Mouse (Mus musculus) gastrocnemius, adult 2 months (tissue): Measurements from ENCODE around the gene Gm8300. TPM values are rescaled to one million over a fixed set of nuclear protein-coding genes. Genes with fewer than 3 reads are reported as not detected.
"Not testable (repeated sequence)": the region's sequence is repeated elsewhere in the genome, so short reads cannot be mapped to it uniquely, and the experiment has no call there.

Experiments
- DNase-seq: peaks from one replicate; pipeline ENCODE4 v3.0.0; 2022
- H3K27ac ChIP-seq: fragments of 200-600 bp; 2 replicates; pipeline ENCODE4 v1.8.1; 2022; ENCODE audit warnings: mild to moderate bottlenecking
- H3K4me3 ChIP-seq: fragments of 200-600 bp; 2 replicates; pipeline ENCODE4 v1.8.1; 2022; ENCODE audit warnings: mild to moderate bottlenecking, moderate library complexity
- CTCF ChIP-seq: fragments of 200-600 bp; IDR thresholded peaks from 2 replicates; pipeline ENCODE4 v1.8.1; 2022; ENCODE audit warnings: antibody characterized with exemption, mild to moderate bottlenecking, moderate library complexity
- intact Hi-C: fragments of 180-260 bp; cut with DNase I; formaldehyde crosslinking; loops from one replicate; pipeline ENCODE4 v1.15.1; 2025
- long read RNA-seq, 2 experiments: library from polyadenylated mRNA; stranded (forward); transcript quantifications; one replicate each; pipeline ENCODE4 v2.0.0; 2021
- total RNA-seq, 2 experiments: library from RNA; stranded (reverse); gene quantifications; 2 replicates each; pipeline ENCODE4 v1.2.3; 2021

The Gm8300 gene
- not detected for total RNA-seq
- long read RNA-seq, experiment 1 = 0 reads
- long read RNA-seq, experiment 2 = 0 reads

- H3K27ac ChIP-seq, H3K4me3 ChIP-seq, intact Hi-C loops, DNase-seq: not testable (repeated sequence)
Measured at GRCm38 (mm10) chr12:87514016-87514415, at the start of gene Gm8300. TSS of gene Gm8300 (plus strand) at chr12:87514316.

- Histone ChIP-seq H3K4me3 (no peak overlapping the region), H3K27ac (no peak overlapping the region)
- intact Hi-C loops = no loop called here
- no peak for DNase-seq
- TF ChIP-seq CTCF = no peak
Measured at GRCm38 (mm10) chr12:87464678-87465297, 49.3 kb upstream of the Gm8300 start.

- H3K4me3 ChIP-seq = peak overlapping the region; percentile 79
- no peak for TF ChIP-seq CTCF
- no peak for DNase-seq
- intact Hi-C loops = loop anchor here (5.0 kb wide), 1 partner anchor 203 kb away; the partner anchor contains the start of genes Ahsa1 and Vipas39
- 0 out of 2 replicates have a peak overlapping the region, but pooled peaks have one; percentile 13 for H3K27ac ChIP-seq
Measured at GRCm38 (mm10) chr12:87470263-87471136, 43.6 kb upstream of the Gm8300 start.

- H3K27ac ChIP-seq = peak overlapping the region; percentile 99
- DNase-seq = no peak
- no peak for TF ChIP-seq CTCF
- intact Hi-C loops = loop anchor here (5.0 kb wide), 1 partner anchor 204 kb away; the partner anchor contains the start of genes Ahsa1 and Vipas39
- peak overlapping the region; percentile 79 for H3K4me3 ChIP-seq
Measured at GRCm38 (mm10) chr12:87471421-87471963, 42.6 kb upstream of the Gm8300 start.

- H3K4me3 ChIP-seq = peak within 1 kb of the TSS; percentile 79
- H3K27ac ChIP-seq = peak within 1 kb of the TSS; percentile 99
- peak; percentile 3; the same call in 1 of the 2 replicates for TF ChIP-seq CTCF
- DNase-seq = peak; percentile 95
- intact Hi-C loops = loop anchor here (5.0 kb wide), 1 partner anchor 205 kb away; the partner anchor contains the start of genes Ahsa1 and Vipas39
Measured at GRCm38 (mm10) chr12:87471964-87472786, 41.9 kb upstream of the Gm8300 start, which contains the start of gene Snw1. TSS of gene Snw1 (minus strand) at chr12:87472274.

- intact Hi-C loops = loop anchor here (5.0 kb wide), 1 partner anchor 207 kb away; the partner anchor contains the start of genes Ahsa1 and Vipas39
- DNase-seq = no peak
- no peak for TF ChIP-seq CTCF
- Histone ChIP-seq H3K4me3 (no peak overlapping the region), H3K27ac (no peak overlapping the region)
Measured at GRCm38 (mm10) chr12:87474756-87475155, 39.4 kb upstream of the Gm8300 start.

- intact Hi-C loops, H3K4me3 ChIP-seq, H3K27ac ChIP-seq, DNase-seq: not testable (repeated sequence)
Measured at GRCm38 (mm10) chr12:87482482-87482881, 31.6 kb upstream of the Gm8300 start.

GRCm38 (mm10) chr12:87488683-87489082 is 25.4 kb upstream of the Gm8300 start:
- intact Hi-C loops, DNase-seq, H3K27ac ChIP-seq, H3K4me3 ChIP-seq: not testable (repeated sequence)

GRCm38 (mm10) chr12:87494421-87494820 is 19.7 kb upstream of the Gm8300 start, which contains the start of gene Gm5788:
TSS of gene Gm5788 (plus strand) at chr12:87494721.
- H3K27ac ChIP-seq, intact Hi-C loops, DNase-seq, H3K4me3 ChIP-seq: not testable (repeated sequence)

- intact Hi-C loops, H3K27ac ChIP-seq, H3K4me3 ChIP-seq, DNase-seq: not testable (repeated sequence)
Measured at GRCm38 (mm10) chr12:87519616-87520015, 5.5 kb downstream of the Gm8300 start.

- intact Hi-C loops = no loop called here
- H3K27ac ChIP-seq = no peak overlapping the region
- DNase-seq = no peak
- TF ChIP-seq CTCF = no peak
- no peak overlapping the region for H3K4me3 ChIP-seq
Measured at GRCm38 (mm10) chr12:87543927-87544326, 29.8 kb downstream of the Gm8300 start.

- H3K4me3 ChIP-seq, DNase-seq, intact Hi-C loops, H3K27ac ChIP-seq: not testable (repeated sequence)
Measured at GRCm38 (mm10) chr12:87550628-87551027, 36.5 kb downstream of the Gm8300 start.

Other genes starting within 250 kb of the Gm8300 start
- 1 to 10 TPM; 7.3 to 9.5 TPM for gene Vipas39, start 248.1 kb upstream of the Gm8300 start, total RNA-seq
- gene Ahsa1, start 247.8 kb upstream of the Gm8300 start, total RNA-seq = 100 to 1,000 TPM; 120 to 154 TPM
- not detected for gene Ism2, start 214.6 kb upstream of the Gm8300 start, total RNA-seq
- 1 to 10 TPM; 6.4 to 8.5 TPM for gene Sptlc2, start 126.0 kb upstream of the Gm8300 start, total RNA-seq
- 100 to 1,000 TPM; 141 to 180 TPM for gene Slirp, start 70.4 kb upstream of the Gm8300 start, total RNA-seq
- gene Alkbh1, start 70.3 kb upstream of the Gm8300 start, total RNA-seq = 1 to 10 TPM; 6.4 to 8.3 TPM
- gene Snw1, start 42.0 kb upstream of the Gm8300 start, total RNA-seq = 10 to 100 TPM; 46.5 to 52.7 TPM
- not detected for gene Gm5788, start 19.6 kb upstream of the Gm8300 start, total RNA-seq
- not detected for gene Oog1, start 88.4 kb downstream of the Gm8300 start, total RNA-seq
- gene Gm4027, start 104.6 kb downstream of the Gm8300 start, total RNA-seq = not detected
- gene Gm16381, start 130.3 kb downstream of the Gm8300 start, total RNA-seq = not detected